Mouse (Mus musculus): ENCODE measurements at regions not wholly inside any gene's neighbourhood (a gene's known extent, or its start where the extent isn't known, plus 50 kb on each side); places are given as distances from the start of the nearest gene placed in this dataset.

GRCm38 (mm10) chr11:24685545-24686467 lies 608.0 kb downstream of the Bcl11a start:
- ATAC-seq (ENCODE audit: low FRiP score) (no peak), DNase-seq (ENCODE audit: low spot score, missing footprints) (no peak)
- Histone ChIP-seq H3K27ac (ENCODE audit: low read depth, low read length) (no peak overlapping the region), H3K27me3 (ENCODE audit: control insufficient read depth, insufficient read depth, low read length) (no peaks in the 10 kb centered on the region), H3K4me3 (ENCODE audit: low read depth, low read length) (no peak overlapping the region), H3K36me3 (ENCODE audit: control insufficient read depth, insufficient read depth, low read length) (no peaks in the 10 kb centered on the region), H3K4me1 (ENCODE audit: control insufficient read depth, insufficient read depth, low read length) (no peaks in the 10 kb centered on the region), H3K4me2 (no peak overlapping the region), H3K9ac (ENCODE audit: low read length) (no peak overlapping the region), H3K9me3 (ENCODE audit: control insufficient read depth, low read length) (no peaks in the 10 kb centered on the region)
- 81% methylated on average over 16 of the region's 16 CpGs for WGBS

GRCm38 (mm10) chr11:24688160-24688782 lies 610.4 kb downstream of the Bcl11a start:
- ATAC-seq (ENCODE audit: low FRiP score), result no peak
- no peak overlapping the region for H3K27ac ChIP-seq (ENCODE audit: low read depth, low read length)
- 93% methylated on average over 2 of the region's 2 CpGs for WGBS

GRCm38 (mm10) chr11:24689807-24690333 lies 612.0 kb downstream of the Bcl11a start:
- no peaks in the 10 kb centered on the region for H3K27me3 ChIP-seq (ENCODE audit: control insufficient read depth, insufficient read depth, low read length)
- no peaks in the 10 kb centered on the region for H3K9me3 ChIP-seq (ENCODE audit: control insufficient read depth, low read length)
- WGBS, result 46% methylated on average over 7 of the region's 7 CpGs
- DNase-seq (ENCODE audit: low spot score, missing footprints) (no peak), ATAC-seq (ENCODE audit: low FRiP score) (no peak)
- no peaks in the 10 kb centered on the region for H3K36me3 ChIP-seq (ENCODE audit: control insufficient read depth, insufficient read depth, low read length)
- no peaks in the 10 kb centered on the region for H3K4me1 ChIP-seq (ENCODE audit: control insufficient read depth, insufficient read depth, low read length)
- no peak overlapping the region for H3K9ac ChIP-seq (ENCODE audit: low read length)
- no peak overlapping the region for H3K4me2 ChIP-seq
- no peak overlapping the region for H3K4me3 ChIP-seq (ENCODE audit: low read depth, low read length)
- H3K27ac ChIP-seq (ENCODE audit: low read depth, low read length), result no peak overlapping the region

More at GRCm38 (mm10) chr11:24688160-24688782, 610.4 kb downstream of the Bcl11a start:
- Histone ChIP-seq H3K4me3 (ENCODE audit: low read depth, low read length) (no peak overlapping the region), H3K27me3 (ENCODE audit: control insufficient read depth, insufficient read depth, low read length) (no peaks in the 10 kb centered on the region), H3K4me1 (ENCODE audit: control insufficient read depth, insufficient read depth, low read length) (no peaks in the 10 kb centered on the region), H3K36me3 (ENCODE audit: control insufficient read depth, insufficient read depth, low read length) (no peaks in the 10 kb centered on the region), H3K9me3 (ENCODE audit: control insufficient read depth, low read length) (no peaks in the 10 kb centered on the region), H3K9ac (ENCODE audit: low read length) (no peak overlapping the region), H3K4me2 (no peak overlapping the region)
- no peak for DNase-seq (ENCODE audit: low spot score, missing footprints)

- no peaks in the 10 kb centered on the region for H3K9me3 ChIP-seq (ENCODE audit: control insufficient read depth, low read length)
- DNase-seq (ENCODE audit: low spot score, missing footprints) (no peak), ATAC-seq (ENCODE audit: low FRiP score) (no peak)
- no peaks in the 10 kb centered on the region for H3K36me3 ChIP-seq (ENCODE audit: control insufficient read depth, insufficient read depth, low read length)
- H3K27me3 ChIP-seq (ENCODE audit: control insufficient read depth, insufficient read depth, low read length), result no peaks in the 10 kb centered on the region
- 91% methylated on average over 6 of the region's 6 CpGs for WGBS
- H3K4me3 ChIP-seq (ENCODE audit: low read depth, low read length), result no peak overlapping the region
- no peaks in the 10 kb centered on the region for H3K4me1 ChIP-seq (ENCODE audit: control insufficient read depth, insufficient read depth, low read length)
- no peak overlapping the region for H3K27ac ChIP-seq (ENCODE audit: low read depth, low read length)
- H3K9ac ChIP-seq (ENCODE audit: low read length), result no peak overlapping the region
- no peak overlapping the region for H3K4me2 ChIP-seq
Measured at GRCm38 (mm10) chr11:24693926-24694325, 616.1 kb downstream of the Bcl11a start.

GRCm38 (mm10) chr11:24695010-24695720 lies 617.3 kb downstream of the Bcl11a start:
- Histone ChIP-seq H3K9ac (ENCODE audit: low read length) (no peak overlapping the region), H3K9me3 (ENCODE audit: control insufficient read depth, low read length) (no peaks in the 10 kb centered on the region), H3K27me3 (ENCODE audit: control insufficient read depth, insufficient read depth, low read length) (no peaks in the 10 kb centered on the region), H3K27ac (ENCODE audit: low read depth, low read length) (no peak overlapping the region), H3K4me1 (ENCODE audit: control insufficient read depth, insufficient read depth, low read length) (no peaks in the 10 kb centered on the region), H3K36me3 (ENCODE audit: control insufficient read depth, insufficient read depth, low read length) (no peaks in the 10 kb centered on the region), H3K4me2 (no peak overlapping the region), H3K4me3 (ENCODE audit: low read depth, low read length) (no peak overlapping the region)
- whole genome bisulfite sequencing, result 64% methylated on average over 5 of the region's 5 CpGs
- ATAC-seq (ENCODE audit: low FRiP score), result no peak
- DNase-seq (ENCODE audit: low spot score, missing footprints), result no peak

- Histone ChIP-seq H3K27ac (ENCODE audit: low read depth, low read length) (no peak overlapping the region), H3K4me3 (ENCODE audit: low read depth, low read length) (no peak overlapping the region), H3K4me1 (ENCODE audit: control insufficient read depth, insufficient read depth, low read length) (no peaks in the 10 kb centered on the region), H3K9me3 (ENCODE audit: control insufficient read depth, low read length) (no peaks in the 10 kb centered on the region), H3K9ac (ENCODE audit: low read length) (no peak overlapping the region), H3K36me3 (ENCODE audit: control insufficient read depth, insufficient read depth, low read length) (no peaks in the 10 kb centered on the region), H3K4me2 (no peak overlapping the region), H3K27me3 (ENCODE audit: control insufficient read depth, insufficient read depth, low read length) (no peaks in the 10 kb centered on the region)
- ATAC-seq (ENCODE audit: low FRiP score) (no peak), DNase-seq (ENCODE audit: low spot score, missing footprints) (no peak)
- WGBS, result 65% methylated on average over 7 of the region's 7 CpGs
Measured at GRCm38 (mm10) chr11:24696561-24696960, 618.7 kb downstream of the Bcl11a start.

GRCm38 (mm10) chr11:24708790-24709189 lies 630.9 kb downstream of the Bcl11a start:
- DNase-seq (ENCODE audit: low spot score, missing footprints) (no peak), ATAC-seq (ENCODE audit: low FRiP score) (no peak)
- Histone ChIP-seq H3K9ac (ENCODE audit: low read length) (no peak overlapping the region), H3K36me3 (ENCODE audit: control insufficient read depth, insufficient read depth, low read length) (no peaks in the 10 kb centered on the region), H3K27ac (ENCODE audit: low read depth, low read length) (no peak overlapping the region), H3K27me3 (ENCODE audit: control insufficient read depth, insufficient read depth, low read length) (no peaks in the 10 kb centered on the region), H3K4me3 (ENCODE audit: low read depth, low read length) (no peak overlapping the region), H3K9me3 (ENCODE audit: control insufficient read depth, low read length) (no peaks in the 10 kb centered on the region), H3K4me1 (ENCODE audit: control insufficient read depth, insufficient read depth, low read length) (no peaks in the 10 kb centered on the region), H3K4me2 (no peak overlapping the region)
- 90% methylated on average over 3 of the region's 3 CpGs for WGBS

- Histone ChIP-seq H3K27ac (ENCODE audit: low read depth, low read length) (no peak overlapping the region), H3K4me3 (ENCODE audit: low read depth, low read length) (no peak overlapping the region), H3K4me1 (ENCODE audit: control insufficient read depth, insufficient read depth, low read length) (no peaks in the 10 kb centered on the region), H3K9me3 (ENCODE audit: control insufficient read depth, low read length) (no peaks in the 10 kb centered on the region), H3K9ac (ENCODE audit: low read length) (no peak overlapping the region), H3K36me3 (ENCODE audit: control insufficient read depth, insufficient read depth, low read length) (no peaks in the 10 kb centered on the region), H3K27me3 (ENCODE audit: control insufficient read depth, insufficient read depth, low read length) (no peaks in the 10 kb centered on the region), H3K4me2 (no peak overlapping the region)
- no peak for DNase-seq (ENCODE audit: low spot score, missing footprints)
- 77% methylated on average over 12 of the region's 12 CpGs for WGBS
- no peak for ATAC-seq (ENCODE audit: low FRiP score)
Measured at GRCm38 (mm10) chr11:24716539-24717287, 638.9 kb downstream of the Bcl11a start.
